Mouse (Mus musculus): Measurements from ENCODE around the gene Fam160a2. TPM values are rescaled to one million over a fixed set of nuclear protein-coding genes. Genes with fewer than 3 reads are reported as not detected.

The Fam160a2 gene
- polyA plus RNA-seq, 1 experiment, result 102 TPM

DNA sequence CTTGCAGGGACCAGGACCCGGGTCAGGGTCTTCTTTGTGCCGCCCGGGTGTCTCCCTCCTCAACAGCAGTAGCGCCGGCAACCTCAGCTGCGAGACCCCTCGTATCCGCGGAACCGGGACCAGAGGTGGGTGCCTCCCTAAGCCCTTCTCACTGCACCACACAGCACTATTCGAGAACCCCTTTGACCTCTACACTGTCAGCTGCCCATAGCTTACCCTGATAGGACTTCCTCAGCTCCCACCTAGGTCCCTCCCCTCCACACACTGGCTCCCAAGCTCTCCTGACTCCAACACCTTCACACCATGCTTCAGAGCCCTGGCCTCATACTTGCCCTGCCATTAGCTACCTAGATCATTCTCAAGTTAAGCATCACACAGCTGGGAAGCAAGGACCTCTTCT is 26.2 kb upstream of the Fam160a2 start:
- H3K36me3 ChIP-seq (ENCODE audit: control insufficient read depth, insufficient read depth, low read length), result no peaks in the 10 kb centered on the region
- H3K27ac ChIP-seq (ENCODE audit: insufficient read depth, low read depth, low read length), result no peak overlapping the region
- peaks cover 16% of the 10 kb centered on the region for H3K27me3 ChIP-seq (ENCODE audit: control insufficient read depth, insufficient read depth, low read length)
- TF ChIP-seq POLR2A (IDR thresholded peaks at IDR 0.05; ENCODE audit: low read depth, low read length), result no peak
- TF ChIP-seq CTCF (IDR thresholded peaks at IDR 0.05; ENCODE audit: extremely low read depth, insufficient read length, insufficient replicate concordance, low read depth, low read length), result no peak
- H3K4me3 ChIP-seq (ENCODE audit: low read depth, low read length), result no peak overlapping the region
- 3% methylated on average over 11 of the region's 11 CpGs for WGBS
- 0 out of 2 replicates have a peak, but pooled peaks cover 2% of the 10 kb centered on the region for H3K4me1 ChIP-seq (ENCODE audit: control insufficient read depth, insufficient read depth, insufficient read length, low read length)

DNA sequence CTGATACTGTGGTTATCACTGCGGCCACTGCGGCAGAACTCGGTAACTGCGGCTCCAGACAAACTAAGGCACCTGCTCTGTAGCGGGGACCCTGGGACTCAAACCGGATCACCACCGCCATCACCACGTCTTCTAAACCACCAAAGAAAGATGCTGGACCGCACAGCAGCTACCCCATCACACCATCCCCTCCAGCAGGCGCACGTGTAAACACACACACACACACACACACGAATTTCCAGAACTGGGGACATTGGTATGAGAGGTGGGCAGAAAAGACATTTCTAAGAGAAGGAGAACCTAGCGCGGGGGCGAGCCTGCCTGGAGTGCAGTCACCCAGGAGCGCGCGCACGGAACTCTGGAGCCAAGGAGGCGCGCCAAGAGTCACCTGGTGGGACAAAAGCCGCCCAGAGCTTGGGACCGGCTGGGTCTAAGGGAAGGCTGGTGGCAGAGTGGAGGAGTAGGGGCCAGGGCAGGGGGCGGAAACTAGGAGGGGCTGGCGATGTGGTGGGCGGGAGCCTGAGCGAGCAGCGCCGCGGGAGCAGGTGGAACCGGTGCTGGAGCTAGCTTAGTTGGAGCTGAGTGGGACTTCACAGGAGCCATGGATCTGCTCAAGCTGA is 25.7 kb upstream of the Fam160a2 start, which contains the start of gene Cckbr:
Gene Cckbr (plus strand): TSS at position 308 of the 620 bp plus-strand sequence.
- no peak within 1 kb of the TSS for H3K4me3 ChIP-seq (ENCODE audit: low read depth, low read length)

DNA sequence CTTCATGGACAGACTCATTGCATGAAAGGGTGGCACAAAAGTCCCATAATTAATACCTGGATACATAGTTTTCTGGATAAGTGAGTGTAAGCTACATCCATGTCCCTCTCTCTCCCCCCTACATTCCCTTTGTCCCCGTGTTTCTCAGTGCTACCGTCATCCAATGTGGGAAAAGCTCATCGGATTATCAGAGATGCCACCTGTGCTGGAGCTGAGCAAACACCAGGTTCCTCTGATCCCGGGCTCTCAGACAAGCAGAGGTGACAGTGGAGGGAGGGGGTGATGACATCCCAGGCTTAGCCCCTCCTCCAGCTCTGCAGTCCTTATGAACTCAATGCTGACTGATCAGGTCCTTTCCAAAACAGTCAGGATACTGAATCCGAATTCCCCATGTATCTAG is 24.5 kb upstream of the Fam160a2 start:
- Histone ChIP-seq H3K27me3 (ENCODE audit: control insufficient read depth, insufficient read depth, low read length) (peaks cover 16% of the 10 kb centered on the region), H3K4me3 (ENCODE audit: low read depth, low read length) (no peak overlapping the region), H3K27ac (ENCODE audit: insufficient read depth, low read depth, low read length) (no peak overlapping the region), H3K36me3 (ENCODE audit: control insufficient read depth, insufficient read depth, low read length) (no peaks in the 10 kb centered on the region), H3K4me1 (ENCODE audit: control insufficient read depth, insufficient read depth, insufficient read length, low read length) (0 out of 2 replicates have a peak, but pooled peaks cover 2% of the 10 kb centered on the region)
- WGBS, result 16% methylated on average over 5 of the region's 5 CpGs
- TF ChIP-seq CTCF (IDR thresholded peaks at IDR 0.05; ENCODE audit: extremely low read depth, insufficient read length, insufficient replicate concordance, low read depth, low read length) (no peak), POLR2A (IDR thresholded peaks at IDR 0.05; ENCODE audit: low read depth, low read length) (no peak)

More for the DNA sequence above, 25.7 kb upstream of the Fam160a2 start, which contains the start of gene Cckbr:
- TF ChIP-seq CTCF (IDR thresholded peaks at IDR 0.05; ENCODE audit: extremely low read depth, insufficient read length, insufficient replicate concordance, low read depth, low read length), result no peak
- no peak for TF ChIP-seq POLR2A (IDR thresholded peaks at IDR 0.05; ENCODE audit: low read depth, low read length)
- Histone ChIP-seq H3K4me1 (ENCODE audit: control insufficient read depth, insufficient read depth, insufficient read length, low read length) (0 out of 2 replicates have a peak, but pooled peaks cover 2% of the 10 kb centered on the region), H3K27me3 (ENCODE audit: control insufficient read depth, insufficient read depth, low read length) (peaks cover 16% of the 10 kb centered on the region), H3K36me3 (ENCODE audit: control insufficient read depth, insufficient read depth, low read length) (no peaks in the 10 kb centered on the region), H3K27ac (ENCODE audit: insufficient read depth, low read depth, low read length) (no peak within 1 kb of the TSS)
- 4% methylated on average over 31 of the region's 31 CpGs for WGBS

DNA sequence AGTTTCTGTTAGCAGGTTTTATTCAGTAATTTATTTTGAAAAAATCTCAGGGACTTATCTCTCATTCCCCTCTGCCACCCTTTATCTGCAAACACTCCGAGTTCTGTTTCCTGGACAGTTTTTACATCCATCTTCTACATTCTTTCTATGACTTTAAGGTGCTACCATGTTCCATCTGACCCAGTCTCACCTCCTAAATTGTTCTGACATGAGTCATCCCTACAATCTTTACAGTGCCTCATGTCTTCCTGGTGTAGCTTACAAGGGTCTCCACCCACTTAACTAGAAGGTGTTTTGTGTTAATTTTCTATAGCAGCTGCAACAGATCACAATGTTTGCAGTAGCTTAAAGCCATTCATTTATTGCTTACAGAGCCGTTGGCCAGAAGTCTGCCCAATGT is 21.0 kb upstream of the Fam160a2 start:
- peaks cover 11% of the 10 kb centered on the region for H3K27me3 ChIP-seq (ENCODE audit: control insufficient read depth, insufficient read depth, low read length)
- TF ChIP-seq CTCF (IDR thresholded peaks at IDR 0.05; ENCODE audit: extremely low read depth, insufficient read length, insufficient replicate concordance, low read depth, low read length) (no peak), POLR2A (IDR thresholded peaks at IDR 0.05; ENCODE audit: low read depth, low read length) (no peak)
- WGBS, result 18% methylated on average over 2 of the region's 2 CpGs
- H3K36me3 ChIP-seq (ENCODE audit: control insufficient read depth, insufficient read depth, low read length), result no peaks in the 10 kb centered on the region
- 0 out of 2 replicates have a peak, but pooled peaks cover 2% of the 10 kb centered on the region for H3K4me1 ChIP-seq (ENCODE audit: control insufficient read depth, insufficient read depth, insufficient read length, low read length)
- no peak overlapping the region for H3K4me3 ChIP-seq (ENCODE audit: low read depth, low read length)
- no peak overlapping the region for H3K27ac ChIP-seq (ENCODE audit: insufficient read depth, low read depth, low read length)

DNA sequence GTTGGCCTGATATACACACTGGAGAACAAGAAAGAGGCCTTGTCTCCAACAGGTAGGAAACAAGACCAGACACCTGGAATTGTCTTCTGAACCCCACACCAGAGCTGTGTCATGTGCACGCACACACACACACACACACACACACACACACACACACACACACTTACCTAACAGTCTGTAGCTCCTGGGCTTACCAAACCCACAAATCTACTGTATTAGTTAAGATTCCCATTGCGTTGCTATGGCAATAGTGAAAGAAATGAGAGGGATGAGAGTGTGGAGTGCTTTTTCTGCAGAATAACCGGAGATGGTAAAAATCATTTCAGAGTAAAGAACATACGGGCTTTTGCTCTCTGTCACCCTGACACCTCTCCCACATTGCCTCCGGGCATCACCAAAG is 18.3 kb upstream of the Fam160a2 start:
- Histone ChIP-seq H3K4me3 (ENCODE audit: low read depth, low read length) (no peak overlapping the region), H3K27ac (ENCODE audit: insufficient read depth, low read depth, low read length) (no peak overlapping the region), H3K36me3 (ENCODE audit: control insufficient read depth, insufficient read depth, low read length) (no peaks in the 10 kb centered on the region), H3K4me1 (ENCODE audit: control insufficient read depth, insufficient read depth, insufficient read length, low read length) (no peaks in the 10 kb centered on the region), H3K27me3 (ENCODE audit: control insufficient read depth, insufficient read depth, low read length) (no peaks in the 10 kb centered on the region)
- 84% methylated on average over 5 of the region's 5 CpGs for WGBS
- TF ChIP-seq CTCF (IDR thresholded peaks at IDR 0.05; ENCODE audit: extremely low read depth, insufficient read length, insufficient replicate concordance, low read depth, low read length), result no peak
- TF ChIP-seq POLR2A (IDR thresholded peaks at IDR 0.05; ENCODE audit: low read depth, low read length), result no peak

DNA sequence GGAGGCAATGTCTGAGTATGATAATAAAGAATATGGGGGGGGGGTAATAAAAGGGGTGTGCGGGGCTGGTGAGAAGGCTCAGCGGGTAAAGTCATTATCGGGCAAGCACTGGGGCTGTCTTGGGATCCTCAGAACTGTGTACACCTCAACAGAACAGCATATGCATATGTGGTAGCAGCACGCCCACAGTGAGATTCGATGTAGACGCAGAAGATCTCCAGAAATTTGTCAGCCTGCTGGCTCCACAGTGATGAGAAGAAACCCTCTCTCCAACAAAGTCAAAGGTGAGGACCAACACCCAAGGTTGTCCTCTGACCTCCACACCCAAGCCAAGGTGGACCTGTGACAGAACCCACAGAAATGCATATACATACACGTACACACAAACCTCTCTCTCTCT is 16.7 kb upstream of the Fam160a2 start:
- Histone ChIP-seq H3K27me3 (ENCODE audit: control insufficient read depth, insufficient read depth, low read length) (no peaks in the 10 kb centered on the region), H3K4me3 (ENCODE audit: low read depth, low read length) (no peak overlapping the region), H3K4me1 (ENCODE audit: control insufficient read depth, insufficient read depth, insufficient read length, low read length) (no peaks in the 10 kb centered on the region), H3K36me3 (ENCODE audit: control insufficient read depth, insufficient read depth, low read length) (no peaks in the 10 kb centered on the region), H3K27ac (ENCODE audit: insufficient read depth, low read depth, low read length) (no peak overlapping the region)
- 81% methylated on average over 7 of the region's 7 CpGs for WGBS
- TF ChIP-seq POLR2A (IDR thresholded peaks at IDR 0.05; ENCODE audit: low read depth, low read length), result no peak
- no peak for TF ChIP-seq CTCF (IDR thresholded peaks at IDR 0.05; ENCODE audit: extremely low read depth, insufficient read length, insufficient replicate concordance, low read depth, low read length)

DNA sequence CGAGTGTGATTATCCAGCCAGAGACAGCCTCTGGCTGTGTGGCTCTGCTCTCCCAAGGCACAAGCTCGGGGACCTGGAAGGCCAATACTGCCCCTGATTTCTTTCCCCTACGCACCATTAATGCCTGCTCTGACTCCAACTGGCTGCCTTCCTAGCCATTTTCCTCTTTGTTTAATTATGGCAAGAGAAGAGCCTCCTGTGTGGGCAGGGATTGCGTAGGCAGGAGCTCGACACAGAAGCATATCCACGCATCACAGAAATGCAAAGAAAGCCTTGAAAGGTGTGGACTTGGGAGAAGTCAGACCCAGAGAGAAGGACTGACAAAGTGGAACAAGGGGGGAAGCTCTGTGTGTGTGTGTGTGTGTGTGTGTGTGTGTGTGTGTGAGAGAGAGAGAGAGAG is 14.5 kb upstream of the Fam160a2 start:
- Histone ChIP-seq H3K27me3 (ENCODE audit: control insufficient read depth, insufficient read depth, low read length) (no peaks in the 10 kb centered on the region), H3K27ac (ENCODE audit: insufficient read depth, low read depth, low read length) (no peak overlapping the region), H3K4me1 (ENCODE audit: control insufficient read depth, insufficient read depth, insufficient read length, low read length) (no peaks in the 10 kb centered on the region), H3K36me3 (ENCODE audit: control insufficient read depth, insufficient read depth, low read length) (no peaks in the 10 kb centered on the region), H3K4me3 (ENCODE audit: low read depth, low read length) (no peak overlapping the region)
- 52% methylated on average over 6 of the region's 6 CpGs for WGBS
- TF ChIP-seq POLR2A (IDR thresholded peaks at IDR 0.05; ENCODE audit: low read depth, low read length), result no peak

Measured in small intestine, adult 2 months (tissue).